Mouse (Mus musculus): Measurements from ENCODE around the gene Atp6v0b.

DNA sequence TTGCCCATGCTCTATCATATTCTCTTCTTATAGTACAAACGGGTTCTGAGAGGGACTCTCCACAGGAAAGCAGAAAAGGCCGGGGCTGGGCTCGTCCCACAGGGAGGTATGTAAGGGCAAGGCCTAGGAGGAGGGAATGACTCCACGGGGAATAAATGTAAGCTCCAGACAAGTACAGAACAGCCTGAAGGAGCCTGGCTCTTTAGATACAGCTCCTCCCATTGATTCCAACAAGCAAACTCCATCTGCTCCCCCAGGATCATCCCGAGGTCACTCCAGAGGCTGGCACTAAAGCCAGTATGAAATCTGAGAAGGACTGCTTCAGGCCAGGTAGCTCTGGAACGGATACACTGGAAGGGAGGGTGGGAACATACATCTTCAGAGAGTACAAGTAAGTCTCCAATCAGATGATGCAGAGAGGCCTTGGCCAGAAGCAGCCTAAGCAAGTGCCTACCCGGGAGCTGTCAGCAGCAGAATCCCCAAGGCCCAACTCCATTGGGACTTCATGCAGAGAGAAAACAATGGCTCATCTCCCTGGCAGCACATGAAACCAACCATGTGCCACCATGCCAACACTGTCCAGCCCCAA, 25.6 kb upstream of the Atp6v0b start:
- TF ChIP-seq CEBPB (IDR thresholded peaks at IDR 0.05; ENCODE audit: insufficient read depth, poor library complexity, severe bottlenecking) (no peak), MYOD1 (IDR thresholded peaks at IDR 0.05; ENCODE audit: control insufficient read depth in 1 of 3, insufficient read length in 2 of 3, low read depth in 2 of 3) (no peak), POLR2AphosphoS2 (IDR thresholded peaks at IDR 0.05; ENCODE audit: insufficient read length, low read depth) (no peak), USF1 (IDR thresholded peaks at IDR 0.05; ENCODE audit: low read depth) (no peak), E2F4 (IDR thresholded peaks at IDR 0.05; ENCODE audit: insufficient read depth) (no peak), POLR2A (IDR thresholded peaks at IDR 0.05; ENCODE audit: insufficient read length, low read depth) (no peak), MAX (IDR thresholded peaks at IDR 0.05; ENCODE audit: low read depth) (no peak), TCF12 (IDR thresholded peaks at IDR 0.05; ENCODE audit: insufficient read depth, poor library complexity, severe bottlenecking) (no peak), MYOG (IDR thresholded peaks at IDR 0.05; ENCODE audit: control insufficient read depth in 1 of 3, insufficient read depth in 1 of 3, insufficient read length in 2 of 3, low read depth in 2 of 3) (no peak), SRF (IDR thresholded peaks at IDR 0.05; ENCODE audit: control insufficient read depth, insufficient read length, low read depth) (no peak), TCF3 (IDR thresholded peaks at IDR 0.05; ENCODE audit: insufficient read length, low read depth) (no peak)
